Mouse (Mus musculus) lung, postnatal 0 days (tissue): ENCODE measurements around the gene Kmt2a.

Experiments used
- CTCF ChIP-seq: IDR thresholded peaks from 2 replicates; pipeline ENCODE4 v1.5.1; 2016; ENCODE audit warnings: antibody characterized with exemption, mild to moderate bottlenecking
- EP300 ChIP-seq: IDR thresholded peaks from 2 replicates; pipeline ENCODE4 v1.6.1; 2016; ENCODE audit warnings: antibody characterized with exemption, mild to moderate bottlenecking, control low read depth

- TF ChIP-seq CTCF (no peak), EP300 (no peak)
Observed at GRCm38 (mm10) chr9:44897024-44897423, 15.9 kb upstream of the Kmt2a start.
